Mouse (Mus musculus): ENCODE results near the gene Ctbp1.

Gene Ctbp1

DNA sequence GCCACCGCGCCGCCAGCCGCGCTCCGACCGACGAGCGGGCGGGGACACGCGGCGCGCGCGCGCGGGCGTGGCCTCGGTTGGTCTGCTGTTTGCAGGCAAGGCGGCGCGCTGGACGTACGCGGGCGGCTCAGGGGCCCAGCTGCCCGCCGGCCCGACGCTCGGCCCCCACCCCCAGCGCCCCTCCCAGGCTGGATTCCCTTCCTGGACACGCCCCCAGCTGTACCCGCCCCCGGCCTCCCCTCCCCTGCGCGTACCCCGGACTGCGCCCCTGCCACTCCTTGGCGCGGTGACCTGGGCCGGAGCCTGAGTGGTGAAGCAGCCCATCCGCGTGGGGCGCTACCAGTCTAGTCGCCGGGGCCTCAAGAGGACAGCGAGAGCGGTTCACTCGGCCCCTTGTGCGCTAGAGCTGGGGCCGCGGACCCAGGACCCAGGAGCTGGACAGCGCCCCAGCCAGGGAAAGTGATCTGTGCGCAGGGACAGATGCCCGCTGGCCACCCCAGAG is at the start of gene Ctbp1:
Ctbp1 (minus strand) TSS at position 42 of the 502 bp plus-strand sequence.
- peak; percentile 94 for DNase-seq

DNA sequence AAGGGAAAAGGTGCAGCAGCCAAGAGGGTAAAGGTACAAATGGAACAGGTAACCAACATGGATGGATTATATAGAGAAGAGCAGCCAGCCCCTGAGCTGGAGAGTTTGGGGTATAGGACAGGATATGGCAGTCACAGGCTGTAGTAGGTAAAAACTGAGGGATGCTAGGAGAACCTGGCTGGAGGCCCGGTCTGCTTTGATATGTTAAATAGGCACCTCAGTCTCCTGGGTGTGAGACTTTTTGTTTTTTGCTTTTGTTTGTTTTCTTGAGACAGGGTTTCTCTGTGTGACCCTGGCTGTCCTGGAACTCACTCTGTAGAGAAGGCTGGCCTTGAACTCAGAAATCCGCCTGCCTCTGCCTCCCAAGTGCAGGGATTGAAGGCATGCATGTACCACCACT is 49.7 kb upstream of the Ctbp1 start:
- DNase-seq: no peak

DNA sequence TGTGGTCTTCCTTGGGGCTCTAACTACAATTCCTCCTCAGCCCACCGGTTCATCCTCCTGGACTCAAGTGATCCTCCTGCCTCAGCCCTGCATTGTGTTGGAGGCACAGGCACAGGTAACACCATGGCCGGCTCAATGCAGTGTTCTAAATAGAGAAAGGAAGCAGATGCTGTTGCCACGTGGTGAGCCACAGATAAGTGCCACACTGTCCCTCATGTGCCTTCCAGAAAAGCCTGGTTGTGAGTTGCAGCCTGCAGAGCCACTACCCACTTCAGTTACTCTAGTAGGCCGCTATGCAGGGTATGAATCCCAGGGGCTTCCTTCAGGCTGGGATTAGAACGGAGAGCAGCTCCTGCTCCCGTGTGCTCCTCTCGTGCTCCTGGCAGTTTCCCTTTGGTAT is 37.4 kb upstream of the Ctbp1 start:
- DNase-seq: no peak

DNA sequence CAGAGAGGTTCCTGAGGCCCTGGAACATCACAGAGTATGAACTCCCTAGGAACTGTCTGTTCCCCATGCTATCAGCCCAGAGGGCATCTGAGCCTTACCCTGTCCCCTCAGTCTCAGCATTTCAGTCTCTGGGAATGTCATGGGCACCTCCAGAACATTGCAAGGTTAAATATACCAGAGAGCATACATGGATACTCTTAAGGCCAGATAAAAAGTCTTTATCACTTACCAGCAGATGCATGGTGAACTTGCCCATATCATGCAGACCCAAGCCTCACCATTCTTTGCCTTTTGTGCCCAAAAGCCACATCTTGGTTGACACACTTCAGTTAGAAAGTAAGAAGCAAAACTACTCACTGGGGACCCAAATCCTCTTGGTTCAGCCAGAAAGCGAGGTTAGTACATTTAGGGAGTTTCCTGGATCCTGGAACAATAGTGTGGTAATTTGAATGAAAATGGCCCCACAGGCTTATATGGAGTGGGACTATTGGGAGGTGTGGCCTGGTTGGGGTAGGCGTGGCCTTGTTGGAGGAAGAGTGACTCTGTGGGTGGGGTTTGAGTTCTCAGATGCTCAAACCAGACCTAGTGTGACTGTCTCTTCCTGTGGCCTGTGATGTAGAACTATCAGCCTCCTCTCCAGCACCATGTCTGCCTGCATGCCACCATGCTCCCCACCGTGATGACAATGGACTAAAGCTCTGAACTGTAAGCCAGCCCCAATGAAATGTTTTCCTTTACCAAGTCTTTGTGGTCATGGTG is 36.1 kb upstream of the Ctbp1 start:
- DNase-seq: no peak

DNA sequence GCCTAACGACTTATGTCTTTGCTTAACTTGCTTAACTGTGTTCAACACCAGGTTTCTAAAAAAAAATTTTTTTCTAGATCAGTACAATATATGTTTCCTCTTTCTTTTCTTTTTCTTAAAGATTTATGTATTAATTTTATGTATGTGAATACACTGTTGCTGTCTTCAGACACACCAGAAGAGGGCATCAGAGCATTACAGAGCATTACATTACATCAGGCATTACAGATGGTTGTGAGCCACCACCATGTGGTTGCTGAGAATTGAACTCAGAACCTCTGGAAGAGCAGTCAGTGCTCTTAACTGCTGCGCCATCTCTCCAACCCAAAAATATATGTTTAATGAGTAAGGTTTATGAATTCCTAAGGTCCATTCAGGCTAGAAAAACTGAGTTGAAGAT is 27.0 kb upstream of the Ctbp1 start:
- peak; percentile 5 for DNase-seq

DNA sequence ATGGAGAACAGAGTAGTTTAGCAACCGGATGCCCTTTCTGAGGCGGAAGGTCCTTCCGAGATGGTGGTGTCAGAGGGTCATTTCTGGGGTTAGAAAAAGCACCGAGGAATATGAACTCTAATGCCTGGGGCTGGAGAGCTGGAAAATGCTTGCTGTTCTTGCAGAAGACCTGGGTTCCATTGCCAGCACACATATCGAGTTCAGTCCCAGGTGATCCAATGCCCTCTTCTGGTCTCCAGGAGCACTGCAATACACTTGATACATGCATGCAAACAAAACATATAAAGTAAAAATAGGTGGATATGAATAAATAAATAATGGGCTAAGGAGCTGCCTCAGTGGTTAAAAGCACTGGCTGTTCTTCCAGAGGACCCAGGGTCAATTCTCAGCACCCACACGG is 22.4 kb upstream of the Ctbp1 start:
- peak; percentile 54 for DNase-seq

DNA sequence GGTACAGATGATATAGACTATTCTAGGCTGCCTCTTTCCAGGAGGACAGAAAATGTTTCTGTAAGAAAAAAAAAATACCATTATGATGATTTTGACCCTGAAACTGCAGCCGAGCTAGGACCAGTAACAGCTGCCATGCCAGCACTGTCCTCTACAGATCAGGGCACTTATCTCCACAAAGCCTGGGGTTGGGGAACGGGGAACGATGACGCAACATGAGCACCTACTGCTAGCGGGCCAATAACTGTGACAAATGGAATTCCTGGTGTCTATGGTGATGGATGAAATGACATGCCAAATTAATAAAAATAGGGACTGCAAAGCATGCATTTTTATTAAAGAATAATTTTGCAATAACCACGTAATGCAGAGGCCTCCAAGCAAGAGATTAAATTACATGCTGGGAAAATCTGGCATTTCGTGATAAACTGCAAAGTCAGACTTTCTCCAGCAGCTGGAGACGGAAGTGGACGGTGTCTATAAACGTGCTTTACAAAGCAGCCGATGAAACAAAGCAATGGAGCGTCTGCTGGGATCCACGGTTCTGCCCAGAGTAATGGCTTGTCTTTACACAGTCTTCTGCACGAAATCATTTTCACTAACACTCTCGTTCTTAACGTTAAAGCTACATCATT is 19.1 kb upstream of the Ctbp1 start:
- no peak for DNase-seq

DNA sequence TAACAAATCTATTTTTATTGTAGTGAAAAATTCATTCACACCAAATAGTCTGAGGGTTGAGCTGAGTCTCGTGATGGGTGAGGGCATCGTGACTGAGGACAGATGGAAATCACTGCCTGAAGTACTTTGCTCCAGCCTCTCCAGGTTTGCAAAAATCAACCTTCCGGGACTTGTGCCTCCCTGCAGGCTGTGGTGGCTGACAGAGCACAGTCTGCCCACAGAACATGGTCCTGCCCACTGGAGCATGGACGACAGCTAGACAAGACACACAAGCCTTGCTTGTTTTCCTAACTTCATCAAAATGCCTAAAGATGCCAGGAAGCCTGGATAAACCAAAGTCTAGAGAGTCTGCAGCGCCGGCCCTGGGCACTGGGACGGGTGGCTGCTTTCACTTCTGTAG is 9.2 kb upstream of the Ctbp1 start:
- no peak for DNase-seq

DNA sequence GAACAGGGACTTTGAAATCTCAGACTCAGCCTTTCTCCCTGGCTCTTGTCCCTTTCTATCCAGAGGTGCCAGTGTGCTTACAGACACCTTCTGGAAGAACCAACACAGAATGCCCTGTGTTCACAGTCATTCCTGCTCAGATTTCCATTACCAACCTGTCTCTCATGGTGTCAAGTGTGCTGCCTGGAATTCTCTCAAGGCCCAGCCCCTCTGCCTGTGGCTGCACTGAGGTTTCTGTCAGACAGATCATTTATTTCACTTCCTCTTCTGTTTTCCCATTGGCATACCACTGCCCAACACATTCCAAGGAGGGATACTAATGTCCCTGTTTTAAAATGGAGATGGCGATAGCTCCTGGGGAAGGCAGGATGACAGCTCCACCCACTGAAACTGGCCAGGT is 6.6 kb upstream of the Ctbp1 start:
- no peak for DNase-seq

DNA sequence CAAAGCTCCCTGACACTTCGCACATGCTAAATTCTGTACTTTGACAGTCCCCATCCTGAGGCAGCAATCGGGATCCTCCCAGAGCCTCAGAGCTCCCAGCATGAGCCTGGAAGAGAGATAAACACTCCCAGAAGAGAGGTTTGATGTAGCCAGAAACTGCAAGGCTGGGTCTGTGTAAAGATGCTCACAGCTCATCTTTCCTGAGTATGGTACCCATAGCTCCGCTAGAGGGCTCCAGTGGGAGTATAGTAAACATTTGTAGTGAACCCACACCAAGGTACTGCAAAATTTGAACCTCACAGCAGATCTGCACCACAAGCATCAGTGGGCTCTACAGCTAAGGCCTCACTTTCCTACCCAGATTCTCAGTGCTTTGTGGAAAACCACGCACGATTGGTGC is 4.2 kb upstream of the Ctbp1 start:
- DNase-seq: peak; percentile 41

DNA sequence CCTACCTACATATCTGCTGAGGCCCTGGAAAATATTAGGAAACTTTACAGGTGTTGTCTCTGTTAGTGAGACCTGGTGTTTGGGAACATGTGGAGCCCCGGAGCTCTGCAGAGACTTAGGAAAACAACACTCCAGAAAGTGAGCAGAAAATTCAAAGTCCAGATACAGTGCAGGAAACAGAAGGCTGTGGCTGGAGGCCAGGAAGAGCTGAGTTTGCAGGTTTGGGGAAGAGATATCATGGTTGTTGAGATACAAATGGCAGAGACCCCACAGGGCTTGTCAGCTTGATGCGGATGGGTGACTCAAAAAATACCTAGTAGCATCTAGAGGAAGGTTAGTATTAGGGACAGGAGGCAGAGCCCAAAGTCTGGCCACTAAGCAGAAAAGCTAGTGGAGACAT is 2.5 kb upstream of the Ctbp1 start:
- DNase-seq: no peak

DNA sequence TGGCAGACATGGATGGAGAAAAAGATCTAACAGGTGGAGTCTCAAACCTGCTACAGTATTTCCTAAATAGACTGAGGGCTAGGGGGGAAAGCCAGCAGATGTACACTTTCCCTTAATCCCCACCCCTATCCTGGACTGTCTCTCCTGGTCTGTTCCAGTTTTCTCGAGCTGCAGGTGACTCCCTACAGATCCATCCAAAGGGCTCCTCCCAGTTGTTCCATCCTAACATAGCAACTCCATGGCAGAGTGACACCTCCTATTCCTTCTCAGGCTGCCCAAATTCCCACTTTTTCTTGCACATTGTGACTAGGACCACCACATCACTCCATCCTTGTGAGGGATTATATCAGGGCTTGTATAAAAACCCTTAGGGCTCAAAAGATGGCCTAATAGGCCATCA is 960 bp upstream of the Ctbp1 start:
- DNase-seq: no peak

DNA sequence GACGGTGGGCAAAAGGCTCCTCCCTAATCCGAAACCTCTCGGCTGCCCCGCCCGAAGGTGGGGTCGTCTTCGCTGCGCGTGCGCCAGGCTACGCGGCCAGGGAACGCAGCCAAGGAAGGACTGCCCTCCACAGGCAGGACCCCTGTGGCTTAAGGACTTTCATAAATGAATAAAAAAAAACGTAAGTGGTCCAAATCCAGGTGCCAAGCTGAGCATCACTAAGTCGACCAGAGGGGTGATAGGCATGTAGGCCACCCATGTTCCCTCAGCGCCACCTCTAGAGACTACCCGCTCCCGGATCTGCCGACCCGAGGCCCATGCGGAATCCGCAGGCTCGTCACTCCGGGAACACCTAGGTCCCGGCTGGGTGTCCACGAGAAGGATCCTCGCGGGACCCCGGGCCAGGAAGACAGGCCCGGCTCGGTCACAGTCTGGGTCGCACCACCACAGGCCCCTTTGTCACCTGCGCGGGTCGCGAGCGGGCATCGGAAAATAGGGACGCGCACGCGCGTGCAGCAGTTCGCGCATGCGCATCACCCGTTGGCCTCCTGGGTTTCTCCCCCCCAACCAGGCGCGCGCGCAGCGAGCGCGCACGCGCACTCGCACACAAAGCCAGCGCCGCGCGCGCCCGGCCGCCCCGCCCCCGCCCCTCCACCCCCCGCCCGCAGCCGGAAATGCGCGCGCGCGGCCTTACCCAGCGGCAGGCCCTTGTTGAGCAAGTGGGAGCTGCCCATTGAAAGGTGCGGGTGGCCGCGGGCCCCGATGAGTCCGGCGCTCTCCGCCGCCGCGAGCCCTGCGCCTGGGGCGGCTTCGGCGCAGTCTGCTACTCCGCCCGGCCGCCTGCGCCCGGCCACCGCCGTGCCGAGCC is 475 bp downstream of the Ctbp1 start:
- DNase-seq: peak; percentile 90

DNA sequence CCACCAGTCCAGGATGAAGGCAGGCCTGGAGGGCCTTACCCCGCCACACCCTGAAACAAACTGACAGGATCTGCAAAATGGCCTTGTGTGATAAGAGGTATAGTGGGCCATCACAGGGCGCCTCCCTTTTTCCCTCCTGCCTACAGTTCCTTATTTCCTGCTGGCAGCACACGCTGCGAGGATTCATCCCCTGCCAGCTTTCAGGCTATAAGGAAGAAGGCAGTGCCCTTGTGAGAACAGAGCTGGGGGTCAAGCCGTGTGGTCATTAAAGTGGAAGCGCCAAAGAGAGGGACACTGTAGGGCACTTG is 1.1 kb downstream of the Ctbp1 start:
- DNase-seq: no peak

DNA sequence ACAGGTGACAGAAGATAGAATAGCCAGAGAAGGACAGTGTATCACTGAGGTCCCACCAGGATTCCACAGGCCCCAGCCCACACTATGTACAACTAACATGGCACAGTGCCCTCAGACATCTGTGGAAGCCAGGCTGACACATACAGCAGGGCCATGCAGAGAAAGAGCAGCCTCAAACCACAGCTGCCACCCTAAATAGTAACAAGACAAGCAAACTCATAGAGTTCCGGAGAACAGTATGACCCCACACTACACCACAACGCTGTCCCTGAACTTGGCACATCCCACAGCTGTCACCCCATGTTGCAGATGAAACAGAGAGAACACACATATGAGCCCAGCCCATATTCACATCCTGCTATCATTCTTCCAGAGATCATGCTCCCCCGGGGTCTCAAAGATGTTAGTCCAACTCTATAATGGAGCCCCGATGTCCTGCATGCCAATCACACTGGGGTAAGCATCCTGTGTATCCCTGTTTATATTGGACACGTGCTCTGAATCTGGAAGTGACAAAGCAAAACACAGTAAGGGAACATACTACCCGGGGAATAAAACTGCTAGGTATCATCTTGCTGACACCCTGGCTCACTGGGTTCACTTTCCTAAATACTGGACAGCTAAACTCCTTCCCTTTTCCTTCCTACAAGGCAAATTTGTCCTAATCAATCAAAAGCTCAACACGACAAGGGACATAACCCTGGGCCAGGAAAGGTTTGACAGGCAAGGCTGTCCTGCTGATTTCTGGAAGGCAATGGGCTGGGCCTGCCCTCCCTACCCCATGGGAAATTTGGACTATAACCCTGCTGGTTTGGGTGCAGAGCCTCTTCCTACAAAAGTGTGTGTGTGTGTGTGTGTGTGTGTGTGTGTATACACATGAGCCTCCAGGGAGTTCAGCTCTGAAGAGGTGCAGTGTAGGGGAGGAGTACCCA is 1.7 kb downstream of the Ctbp1 start:
- no peak for DNase-seq

DNA sequence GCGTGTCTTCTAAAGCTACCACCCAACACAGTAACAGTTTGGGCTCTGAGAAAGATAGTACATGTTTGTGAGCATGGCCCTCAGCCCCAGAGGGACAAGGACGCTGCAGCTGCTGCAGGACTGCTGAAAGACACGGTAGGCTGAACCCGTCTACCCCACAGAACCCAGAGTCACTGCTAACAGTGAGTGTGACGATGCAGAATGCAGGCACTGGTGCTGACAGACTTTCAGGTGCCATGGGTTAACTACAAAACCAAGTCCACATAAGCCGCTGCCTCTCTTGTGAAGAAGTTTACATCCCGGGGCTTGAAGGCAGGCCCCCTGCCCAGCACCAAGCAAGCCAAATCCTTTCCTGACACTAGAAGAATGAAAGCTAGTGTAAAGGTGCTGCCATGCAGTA is 2.6 kb downstream of the Ctbp1 start:
- DNase-seq: no peak

DNA sequence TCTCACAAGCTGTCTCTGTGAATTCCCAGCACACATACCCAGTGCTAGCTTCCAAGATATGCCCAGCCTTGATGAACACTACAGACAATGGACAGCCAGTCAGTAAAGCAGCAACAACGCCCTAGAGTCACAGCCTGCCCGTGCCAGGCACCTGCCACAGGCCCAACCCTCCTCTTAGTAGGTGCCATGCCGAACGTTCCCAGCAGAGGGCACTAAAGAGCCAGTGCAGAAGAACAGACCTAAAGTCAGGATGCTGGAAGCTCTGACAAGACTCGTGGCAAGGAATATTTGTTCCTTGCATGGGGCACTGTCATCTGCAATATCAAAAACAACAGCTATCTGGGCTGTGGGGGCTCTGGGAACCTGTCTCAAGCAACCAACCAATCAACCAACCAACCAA is 4.2 kb downstream of the Ctbp1 start:
- peak; percentile 93 for DNase-seq

DNA sequence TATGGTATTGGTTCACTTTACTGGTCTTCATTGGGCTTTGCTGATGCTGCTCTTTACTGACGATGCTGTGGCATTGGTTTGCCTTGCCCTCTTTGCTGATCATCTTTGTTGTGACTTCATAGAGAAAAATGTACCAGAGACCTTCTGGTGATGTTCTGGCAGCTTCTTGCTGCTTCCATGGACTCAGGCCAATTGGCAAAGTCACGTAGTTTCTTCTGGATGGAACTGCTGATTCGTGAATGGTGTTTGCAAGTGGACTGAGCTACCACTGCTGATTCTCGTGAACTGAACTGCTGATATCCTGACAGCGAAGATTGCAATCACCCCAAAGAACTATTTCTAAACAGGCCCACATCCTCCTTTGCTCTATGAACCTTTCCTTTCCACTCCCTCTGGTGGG is 20.4 kb downstream of the Ctbp1 start:
- DNase-seq: no peak

DNA sequence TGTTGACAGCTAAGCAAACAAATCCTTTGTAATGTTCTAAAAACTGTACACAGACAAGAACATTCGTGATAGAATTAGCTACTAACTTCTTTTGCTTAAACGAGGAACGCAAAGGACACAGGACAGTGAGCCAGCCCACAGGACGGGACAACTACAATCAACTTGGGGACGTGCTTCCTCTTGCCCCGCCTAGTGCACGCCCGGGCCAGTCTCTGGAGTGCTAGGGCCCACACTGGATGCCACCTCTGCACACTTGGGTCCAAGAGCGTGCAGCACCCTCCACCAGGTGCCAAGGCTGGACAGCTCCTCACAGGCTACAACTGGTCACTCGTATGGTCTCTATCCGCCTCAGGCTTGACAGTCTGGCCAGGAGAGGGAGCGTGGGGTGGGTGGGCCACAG is 26.6 kb downstream of the Ctbp1 start:
- DNase-seq: no peak

DNA sequence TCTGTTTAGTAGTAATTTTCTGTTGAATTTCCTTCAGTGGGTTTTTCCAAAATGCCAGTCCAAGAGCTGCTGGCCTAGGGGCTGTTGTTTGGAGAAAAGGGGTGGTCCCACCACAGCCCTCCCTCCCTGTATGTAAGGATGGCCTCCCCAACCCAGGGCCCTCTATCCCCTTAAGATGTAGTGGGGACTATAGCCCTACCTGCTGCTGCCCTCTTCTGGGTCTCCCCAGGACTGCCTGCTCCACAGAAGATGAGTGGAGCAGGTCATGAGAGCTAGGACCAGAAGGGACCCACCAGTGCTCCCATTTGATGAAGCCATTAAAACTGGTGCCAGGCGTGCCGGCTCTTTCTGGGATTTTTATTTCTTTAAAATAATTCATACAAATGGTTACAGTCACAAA is 27.4 kb downstream of the Ctbp1 start:
- peak; percentile 21 for DNase-seq

DNA sequence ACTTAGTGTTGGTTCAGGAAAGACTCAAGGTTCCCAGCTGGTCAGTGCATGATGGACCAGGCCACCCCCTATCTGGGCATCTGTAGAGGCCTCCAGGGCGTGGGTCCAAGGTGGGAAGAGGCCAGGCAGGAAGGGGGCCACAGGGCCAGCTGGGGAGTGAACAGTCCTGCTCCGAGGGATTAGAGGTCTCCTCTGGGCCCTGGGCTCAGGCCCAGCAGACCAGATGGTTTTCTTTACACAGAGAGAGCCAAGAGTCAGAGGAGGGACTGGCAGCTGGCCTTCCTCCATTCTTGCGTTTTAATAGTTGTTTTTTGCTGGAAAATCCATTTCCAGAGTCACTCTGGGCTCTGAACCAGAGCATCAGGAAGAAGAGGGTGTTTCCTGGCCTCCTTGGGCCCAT is 29.1 kb downstream of the Ctbp1 start:
- peak; percentile 72 for DNase-seq

DNA sequence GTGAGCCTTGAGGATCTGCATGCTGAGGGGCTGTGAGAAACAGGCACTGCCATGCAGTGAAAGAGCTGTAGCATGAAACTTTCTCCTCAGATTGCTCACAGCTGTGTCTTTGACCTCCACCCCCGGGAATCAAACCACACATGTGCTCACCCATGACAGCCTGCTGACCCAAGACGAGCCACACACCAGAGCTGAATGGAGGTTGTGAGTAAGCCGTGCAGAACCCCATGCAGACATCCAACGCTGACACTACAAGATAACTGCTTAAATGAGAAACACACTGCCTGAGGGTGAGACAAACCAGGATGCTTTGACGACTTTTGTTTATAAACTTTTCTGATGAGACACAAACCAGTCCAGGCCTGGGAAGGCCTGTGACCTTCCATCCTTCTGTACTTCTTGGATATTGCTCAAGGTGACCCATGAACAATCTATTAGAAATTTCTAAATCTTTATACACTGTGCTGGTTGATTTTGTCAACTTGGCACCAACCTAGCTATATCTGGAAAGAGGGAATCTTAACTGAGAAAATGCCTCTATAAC is 30.3 kb downstream of the Ctbp1 start:
- peak; percentile 23 for DNase-seq
